Mouse (Mus musculus) limb, embryonic 15.5 days (tissue): ENCODE measurements around the gene Adamtsl1. TPM values are rescaled to one million over a fixed set of nuclear protein-coding genes. Genes with fewer than 3 reads are reported as not detected.

Source experiments
- ATAC-seq: fragments of 200-750 bp; cut with Nextera tagmentation; 2 replicates; pipeline ENCODE4 v1.8.0; 2017; ENCODE audit warnings: low read depth, moderate TSS enrichment; ENCODE audit not compliant: insufficient number of reproducible peaks, low FRiP score, low TSS enrichment
- H3K27ac ChIP-seq: fragments of 300-500 bp; sonication (generic); 2 replicates; pipeline ENCODE4 v1.5.1; 2015; ENCODE audit warnings: moderate library complexity, mild to moderate bottlenecking, inconsistent platforms
- H3K27me3 ChIP-seq: fragments of 300-500 bp; sonication (generic); 2 replicates; pipeline ENCODE4 v1.6.1; 2015; ENCODE audit warnings: inconsistent platforms
- H3K36me3 ChIP-seq: fragments of 300-500 bp; sonication (generic); 2 replicates; pipeline ENCODE4 v1.6.1; 2015; ENCODE audit warnings: inconsistent platforms
- H3K4me1 ChIP-seq: fragments of 300-500 bp; sonication (generic); 2 replicates; pipeline ENCODE4 v1.6.1; 2015; ENCODE audit warnings: inconsistent platforms
- H3K4me2 ChIP-seq: fragments of 300-500 bp; sonication (generic); 2 replicates; pipeline ENCODE4 v1.6.1; 2015; ENCODE audit warnings: mild to moderate bottlenecking, inconsistent platforms
- H3K4me3 ChIP-seq: fragments of 300-500 bp; sonication (generic); 2 replicates; pipeline ENCODE4 v1.5.1; 2015; ENCODE audit warnings: mild to moderate bottlenecking, inconsistent platforms
- H3K9ac ChIP-seq: fragments of 300-500 bp; sonication (generic); 2 replicates; pipeline ENCODE4 v1.6.1; 2015; ENCODE audit warnings: inconsistent platforms
- H3K9me3 ChIP-seq: fragments of 300-500 bp; sonication (generic); 2 replicates; pipeline ENCODE4 v1.6.1; 2016; ENCODE audit warnings: inconsistent platforms
- WGBS: fragments of 180-500 bp; shearing (Covaris S2); methylation state at CpG from one replicate; pipeline ENCODE4 v1.1.7; 2015; 5-methylcytosine and 5-hydroxymethylcytosine counted together
- polyA plus RNA-seq: library from polyadenylated mRNA; unstranded; fragments of >200 nt; fragmentation: Nextera tagmentation; extraction: Ambion mirVana; gene quantifications from 2 replicates; pipeline ENCODE4 v1.2.1, GENCODE M21; 2015

Gene Adamtsl1
- polyA plus RNA-seq, 1 experiment from 2014 or later = 48.4 TPM

DNA sequence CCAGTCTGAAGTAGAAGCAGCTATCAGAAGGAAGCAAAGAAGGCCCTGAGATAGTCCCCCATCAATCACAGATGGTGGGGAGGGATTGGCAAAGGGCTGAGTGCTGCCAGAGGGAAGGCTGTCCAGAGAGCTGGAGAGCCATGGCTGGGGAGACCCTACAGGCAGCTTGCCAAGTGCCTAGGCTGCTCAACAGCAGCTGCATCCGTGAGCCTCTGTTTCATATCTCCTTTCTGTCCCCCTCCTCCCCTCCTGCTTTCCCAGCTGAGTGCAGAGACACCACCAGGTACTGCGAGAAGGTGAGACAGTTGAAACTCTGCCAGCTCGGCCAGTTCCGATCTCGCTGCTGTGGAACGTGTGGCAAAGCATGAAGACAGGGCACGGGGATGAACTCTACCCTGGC, 911.6 kb downstream of the Adamtsl1 start:
- no peak overlapping the region for H3K4me3 ChIP-seq
- no peaks in the 10 kb centered on the region for H3K9me3 ChIP-seq
- ATAC-seq = no peak
- no peak overlapping the region for H3K27ac ChIP-seq
- H3K36me3 ChIP-seq = peaks cover 44% of the 10 kb centered on the region
- WGBS = 58% methylated on average over 7 of the region's 7 CpGs
- no peaks in the 10 kb centered on the region for H3K4me1 ChIP-seq
- H3K9ac ChIP-seq = no peak overlapping the region
- H3K27me3 ChIP-seq = no peaks in the 10 kb centered on the region
- no peak overlapping the region for H3K4me2 ChIP-seq

GRCm38 (mm10) chr4:86426549-86426948, 912.6 kb downstream of the Adamtsl1 start:
- Histone ChIP-seq H3K4me3 (no peak overlapping the region), H3K27ac (no peak overlapping the region), H3K4me1 (no peaks in the 10 kb centered on the region), H3K9ac (no peak overlapping the region), H3K36me3 (peaks cover 44% of the 10 kb centered on the region), H3K27me3 (no peaks in the 10 kb centered on the region), H3K9me3 (no peaks in the 10 kb centered on the region), H3K4me2 (no peak overlapping the region)
- ATAC-seq = no peak
- WGBS = 82% methylated on average over 11 of the region's 11 CpGs

- Histone ChIP-seq H3K27me3 (no peaks in the 10 kb centered on the region), H3K9me3 (no peaks in the 10 kb centered on the region), H3K36me3 (peaks cover 44% of the 10 kb centered on the region), H3K4me3 (no peak overlapping the region), H3K4me1 (no peaks in the 10 kb centered on the region), H3K27ac (no peak overlapping the region), H3K4me2 (no peak overlapping the region), H3K9ac (no peak overlapping the region)
- 70% methylated on average over 5 of the region's 5 CpGs for WGBS
- ATAC-seq = no peak
Measured at GRCm38 (mm10) chr4:86427312-86427711, 913.3 kb downstream of the Adamtsl1 start.

DNA sequence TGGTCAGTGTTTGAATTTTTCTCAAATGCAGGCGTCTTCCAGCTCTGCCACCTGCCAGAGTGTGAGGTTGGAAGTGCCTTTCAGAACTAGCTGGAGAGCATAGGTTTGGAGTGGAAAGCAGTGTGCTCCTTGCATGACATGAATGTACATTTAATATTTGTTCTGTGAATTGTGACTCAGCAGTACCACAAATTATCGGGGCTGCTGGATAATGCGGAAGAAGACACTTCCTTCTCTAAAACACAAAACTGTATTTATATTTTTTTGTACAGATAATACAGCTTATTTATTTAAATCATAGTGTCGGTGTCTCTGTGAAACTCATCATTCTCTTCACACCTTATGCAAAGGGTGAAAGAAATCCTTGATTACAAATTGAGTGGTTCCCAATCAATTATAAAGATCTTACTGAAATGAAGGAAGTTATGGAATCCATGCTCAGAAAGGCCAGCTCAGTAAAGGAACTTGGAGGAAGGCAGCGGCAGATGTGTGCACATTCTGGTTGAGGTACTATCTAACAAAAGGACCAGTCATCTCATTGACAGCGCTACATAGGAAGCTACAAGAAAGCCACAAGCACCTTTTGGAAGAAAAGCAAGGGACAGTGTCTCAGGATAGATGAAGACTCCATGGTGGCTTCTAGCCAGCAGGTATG, 914.2 kb downstream of the Adamtsl1 start:
- H3K4me1 ChIP-seq = no peaks in the 10 kb centered on the region
- H3K9ac ChIP-seq = no peak overlapping the region
- H3K9me3 ChIP-seq = no peaks in the 10 kb centered on the region
- no peak overlapping the region for H3K27ac ChIP-seq
- no peak overlapping the region for H3K4me2 ChIP-seq
- ATAC-seq = no peak
- H3K27me3 ChIP-seq = no peaks in the 10 kb centered on the region
- H3K4me3 ChIP-seq = no peak overlapping the region
- 82% methylated on average over 6 of the region's 6 CpGs for WGBS
- peaks cover 40% of the 10 kb centered on the region for H3K36me3 ChIP-seq

DNA sequence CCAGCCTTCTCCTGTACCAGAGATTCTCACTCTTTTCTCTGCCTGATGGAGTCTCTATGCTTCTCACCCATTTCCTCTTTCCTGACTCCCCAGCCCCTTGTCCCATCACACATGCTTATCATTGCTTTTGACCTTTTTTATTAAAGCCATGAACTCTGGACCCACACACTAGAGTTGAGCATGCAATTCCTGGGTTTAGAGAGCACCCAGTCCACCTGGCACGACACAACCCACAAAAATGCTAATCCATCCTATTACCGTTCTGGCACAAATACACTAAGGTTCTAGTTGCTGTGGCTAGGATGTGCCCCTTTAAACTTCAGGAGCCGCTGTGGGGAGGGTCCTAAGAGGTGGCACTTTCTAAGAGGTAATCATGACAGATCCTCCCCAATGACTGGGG, 921.7 kb downstream of the Adamtsl1 start:
- 79% methylated on average over 3 of the region's 3 CpGs for whole genome bisulfite sequencing

GRCm38 (mm10) chr4:86436336-86436735, 922.4 kb downstream of the Adamtsl1 start:
- 85% methylated on average over 3 of the region's 3 CpGs for WGBS
- Histone ChIP-seq H3K9me3 (no peaks in the 10 kb centered on the region), H3K27ac (no peak overlapping the region), H3K4me2 (no peak overlapping the region), H3K9ac (no peak overlapping the region), H3K4me3 (no peak overlapping the region), H3K4me1 (peaks cover 19% of the 10 kb centered on the region), H3K27me3 (no peaks in the 10 kb centered on the region), H3K36me3 (no peaks in the 10 kb centered on the region)
- ATAC-seq = no peak

More for the DNA sequence above, 921.7 kb downstream of the Adamtsl1 start:
- Histone ChIP-seq H3K4me2 (no peak overlapping the region), H3K9me3 (no peaks in the 10 kb centered on the region), H3K4me1 (peaks cover 16% of the 10 kb centered on the region), H3K27me3 (no peaks in the 10 kb centered on the region), H3K4me3 (no peak overlapping the region), H3K9ac (no peak overlapping the region), H3K36me3 (no peaks in the 10 kb centered on the region), H3K27ac (no peak overlapping the region)
- ATAC-seq = no peak

DNA sequence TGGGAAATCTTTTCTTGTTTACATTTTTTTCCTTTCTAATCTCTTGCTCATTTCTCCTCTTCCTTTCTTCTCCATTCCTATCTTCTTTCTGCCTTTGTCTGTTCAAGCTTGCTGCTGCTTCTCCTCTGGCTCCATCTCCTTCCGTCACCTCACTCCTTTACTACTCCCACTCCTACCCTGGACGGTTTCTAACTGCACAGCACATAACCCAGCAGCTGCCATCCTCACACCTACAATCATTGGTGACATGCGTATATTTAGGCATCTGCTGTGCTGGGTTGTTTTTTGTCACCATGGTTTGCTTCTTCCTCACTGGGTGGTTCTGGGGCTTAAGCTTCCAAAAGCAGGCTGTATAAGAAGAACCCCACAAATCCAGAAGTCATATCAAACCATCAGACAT, 936.5 kb downstream of the Adamtsl1 start:
- Histone ChIP-seq H3K36me3 (no peaks in the 10 kb centered on the region), H3K9ac (no peak overlapping the region), H3K4me3 (no peak overlapping the region), H3K27ac (no peak overlapping the region), H3K27me3 (no peaks in the 10 kb centered on the region), H3K4me1 (no peaks in the 10 kb centered on the region), H3K4me2 (no peak overlapping the region), H3K9me3 (no peaks in the 10 kb centered on the region)
- no peak for ATAC-seq
- WGBS = 81% methylated on average over 3 of the region's 3 CpGs

DNA sequence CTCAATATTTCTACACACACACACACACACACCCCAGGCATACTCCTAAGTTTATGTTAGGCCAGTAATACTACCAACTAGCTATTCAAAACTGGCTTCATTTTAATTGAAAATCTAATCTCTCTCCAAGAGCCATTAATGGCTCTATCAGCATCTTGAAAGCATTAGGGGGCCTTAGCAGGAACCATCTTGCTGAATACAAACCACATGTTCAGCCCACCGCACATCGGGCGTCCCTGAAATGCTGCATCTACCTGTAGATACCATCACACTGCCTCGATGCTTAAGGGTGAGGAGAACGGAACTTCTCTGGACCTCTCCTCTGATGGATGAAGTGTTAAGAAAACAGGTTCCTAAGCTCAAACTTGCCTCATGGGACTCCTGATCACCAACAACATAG, 950.8 kb downstream of the Adamtsl1 start:
- H3K4me2 ChIP-seq = no peak overlapping the region
- H3K4me1 ChIP-seq = peaks cover 4% of the 10 kb centered on the region; the same call in 1 of the 2 replicates
- ATAC-seq = no peak
- no peaks in the 10 kb centered on the region for H3K9me3 ChIP-seq
- no peaks in the 10 kb centered on the region for H3K27me3 ChIP-seq
- H3K4me3 ChIP-seq = no peak overlapping the region
- no peak overlapping the region for H3K9ac ChIP-seq
- no peak overlapping the region for H3K27ac ChIP-seq
- H3K36me3 ChIP-seq = no peaks in the 10 kb centered on the region
- WGBS = 39% methylated on average over 5 of the region's 5 CpGs
